Mouse (Mus musculus): ENCODE data around the gene Ranbp17. TPM values are rescaled to one million over a fixed set of nuclear protein-coding genes. Genes with fewer than 3 reads are reported as not detected.

Gene Ranbp17
- total RNA-seq, 2 experiments from 2014 or later = 0.22 to 0.39 TPM

DNA sequence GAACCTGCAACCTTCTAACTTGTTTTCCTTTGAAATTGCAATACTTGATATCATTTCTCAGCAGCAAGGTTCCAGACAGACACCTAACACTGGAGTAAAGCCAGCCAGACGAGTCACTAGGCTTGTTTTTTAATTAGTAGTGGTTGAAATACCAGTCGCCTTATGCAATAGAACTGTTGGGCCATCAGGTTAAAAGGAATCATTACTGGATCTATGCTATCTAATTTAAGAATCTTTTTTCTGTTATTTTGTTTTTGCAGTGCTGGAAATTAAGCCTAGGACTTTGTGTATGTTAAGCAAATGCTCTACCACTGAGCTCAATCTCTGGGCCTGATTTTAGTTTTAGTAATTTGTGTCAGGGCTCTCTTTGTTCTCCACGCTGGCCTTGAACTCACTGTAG, 91.3 kb downstream of the Ranbp17 start:
- DNase-seq = no peak

- DNase-seq = no peak
These were observed 108.9 kb downstream of the Ranbp17 start for GRCm38 (mm10) chr11:33404651-33405050.

- no peak for DNase-seq
These were observed 114.2 kb downstream of the Ranbp17 start for GRCm38 (mm10) chr11:33399346-33399745.

DNA sequence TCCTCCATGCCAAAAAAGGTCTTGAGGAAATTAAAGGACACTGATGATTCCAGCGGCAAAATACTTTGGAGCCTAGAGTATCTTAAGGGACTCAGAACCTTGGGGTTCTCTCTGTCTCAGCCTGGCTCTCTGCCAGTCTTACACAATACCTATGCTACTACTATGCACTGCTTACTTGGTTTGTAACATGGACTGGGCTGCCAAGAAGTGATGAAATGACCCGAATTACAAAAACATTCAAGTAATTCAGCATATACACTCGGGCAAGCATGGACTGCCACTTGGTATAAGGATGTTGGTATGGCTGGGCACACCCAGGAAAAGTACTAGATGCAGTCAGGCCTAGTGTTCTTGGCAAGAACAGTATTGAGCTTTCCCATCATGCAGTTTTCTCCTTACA, 114.8 kb downstream of the Ranbp17 start:
- DNase-seq = no peak

DNA sequence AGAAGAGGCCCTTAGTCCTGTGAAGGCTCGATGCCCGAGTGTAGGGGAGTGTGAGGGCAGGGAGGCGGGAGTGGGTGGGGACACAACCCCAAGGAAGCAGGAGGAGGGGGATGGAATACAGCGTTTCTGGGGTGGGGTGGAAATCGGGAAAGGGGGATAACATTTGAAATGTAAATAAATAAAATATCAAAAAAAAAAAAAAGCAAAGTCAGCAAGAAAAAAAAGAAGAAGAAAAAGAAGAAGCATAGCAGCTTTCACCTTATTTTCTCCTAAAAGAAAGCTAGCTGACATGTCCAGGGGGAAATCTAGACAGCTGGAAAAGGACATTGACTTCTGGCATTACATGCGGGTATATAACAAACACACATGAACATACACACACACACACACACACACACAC, 117.3 kb downstream of the Ranbp17 start:
- no peak for DNase-seq

GRCm38 (mm10) chr11:33394093-33394492, 119.5 kb downstream of the Ranbp17 start:
- DNase-seq = no peak

DNA sequence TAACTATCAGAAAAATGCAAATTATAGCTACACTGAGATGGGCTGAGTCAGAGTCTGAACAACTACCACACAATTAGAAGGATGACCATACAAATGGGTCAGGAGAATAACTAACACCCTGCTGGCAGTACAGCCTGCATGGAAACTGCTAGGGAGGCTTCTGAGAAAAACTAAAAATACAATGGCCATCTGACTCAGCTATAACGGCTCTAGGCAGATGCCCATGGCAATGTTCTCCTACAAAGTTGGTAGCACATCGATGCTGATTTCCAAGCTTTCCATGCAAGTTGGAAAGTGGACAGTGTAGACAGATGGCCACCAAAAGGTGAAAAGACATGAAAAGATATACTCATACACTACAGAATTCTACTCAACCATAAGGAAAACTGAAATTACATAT, 124.9 kb downstream of the Ranbp17 start:
- no peak for DNase-seq

DNA sequence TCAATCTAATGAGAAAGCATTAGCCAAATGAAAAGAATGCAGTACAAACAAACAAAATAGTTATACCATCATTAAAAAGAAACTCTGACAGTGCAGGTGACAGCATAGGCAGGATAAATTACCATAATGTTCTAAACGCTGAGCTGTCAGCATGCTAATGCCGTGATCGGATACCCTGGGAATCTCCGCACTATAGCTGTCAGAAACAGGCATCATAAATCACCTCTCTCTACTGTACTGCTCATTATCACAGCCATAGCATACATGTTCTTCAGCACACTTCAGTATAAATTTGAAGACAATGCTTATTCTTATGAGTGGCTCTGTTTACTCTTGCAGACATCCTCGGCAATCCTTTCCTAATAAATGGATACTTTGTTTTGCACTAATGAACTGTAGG, 151.7 kb downstream of the Ranbp17 start:
- DNase-seq = no peak

DNA sequence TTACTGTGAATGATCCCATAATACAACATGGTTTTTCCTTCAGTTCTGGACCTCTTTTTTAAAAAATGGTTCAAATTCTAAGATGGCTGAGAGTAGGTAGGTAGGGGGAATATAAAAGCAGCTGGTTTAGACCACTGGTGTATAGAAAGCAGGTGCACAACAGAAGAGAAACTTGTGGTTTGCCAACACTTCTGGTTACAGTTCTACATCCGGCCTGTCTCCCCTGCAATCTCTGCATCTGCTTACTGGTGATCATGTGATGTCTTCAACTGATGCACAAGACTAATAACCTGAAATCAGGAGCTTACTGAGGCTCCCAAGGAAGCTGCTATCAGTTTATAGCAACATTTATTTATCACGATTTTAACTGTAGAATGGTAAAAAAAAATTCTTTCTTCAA, 164.3 kb downstream of the Ranbp17 start:
- no peak for DNase-seq

GRCm38 (mm10) chr11:33342061-33342460, 171.5 kb downstream of the Ranbp17 start:
- no peak for DNase-seq

- peak; percentile 4 to 9 for DNase-seq
These were observed 176.9 kb downstream of the Ranbp17 start for GRCm38 (mm10) chr11:33336552-33337121.

GRCm38 (mm10) chr11:33335616-33336015, 177.9 kb downstream of the Ranbp17 start:
- DNase-seq = no peak

- no peak for DNase-seq
These were observed 181.4 kb downstream of the Ranbp17 start for GRCm38 (mm10) chr11:33332137-33332536.

- DNase-seq = no peak
These were observed 194.4 kb downstream of the Ranbp17 start for GRCm38 (mm10) chr11:33319006-33319611.

DNA sequence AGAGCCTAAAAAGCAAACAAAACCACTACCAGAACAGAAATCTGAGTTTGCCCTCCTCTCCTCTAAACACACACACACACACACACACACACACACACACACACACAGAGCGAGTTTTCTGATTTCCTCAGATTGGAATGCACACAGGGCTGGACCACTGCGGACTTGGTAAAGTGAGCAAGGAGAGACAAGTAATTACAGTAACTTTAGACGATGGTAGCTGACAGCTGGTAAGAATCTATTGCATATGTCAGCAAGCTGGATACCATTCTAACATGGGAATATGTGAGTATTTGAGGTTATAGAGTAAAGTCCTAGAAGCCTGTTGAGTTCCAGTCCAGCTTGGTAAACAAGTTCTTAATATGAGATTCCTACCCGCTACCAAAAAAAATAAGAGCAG, 204.0 kb downstream of the Ranbp17 start:
- no peak for DNase-seq

- DNase-seq = no peak
These were observed 212.7 kb downstream of the Ranbp17 start for GRCm38 (mm10) chr11:33300859-33301258.

DNA sequence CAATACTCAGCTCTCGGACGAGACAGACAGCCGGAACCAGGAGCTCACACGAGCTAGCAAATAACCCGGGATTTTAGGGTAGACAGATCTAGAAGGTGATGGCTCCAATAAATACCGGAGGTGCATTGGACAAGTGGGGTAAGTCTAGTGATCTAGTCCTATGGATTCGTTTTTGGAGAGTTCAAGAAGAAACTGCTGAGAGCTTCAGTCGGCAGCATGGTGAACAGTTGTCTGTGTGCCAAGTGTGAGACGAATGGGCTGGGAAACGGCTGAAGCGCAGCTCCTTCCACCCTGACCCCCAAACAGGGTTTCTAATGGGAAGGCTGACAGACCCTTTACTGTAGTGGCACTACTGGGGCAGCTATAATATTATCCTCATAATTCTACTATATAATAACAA, 214.2 kb downstream of the Ranbp17 start:
- no peak for DNase-seq

GRCm38 (mm10) chr11:33297121-33297520, 216.4 kb downstream of the Ranbp17 start:
- DNase-seq = no peak

- peak in 1 of 2 experiments; percentile 17 for DNase-seq
These were observed 218.1 kb downstream of the Ranbp17 start for GRCm38 (mm10) chr11:33295422-33295821.

- DNase-seq = no peak
These were observed 219.5 kb downstream of the Ranbp17 start for GRCm38 (mm10) chr11:33294063-33294462.

DNA sequence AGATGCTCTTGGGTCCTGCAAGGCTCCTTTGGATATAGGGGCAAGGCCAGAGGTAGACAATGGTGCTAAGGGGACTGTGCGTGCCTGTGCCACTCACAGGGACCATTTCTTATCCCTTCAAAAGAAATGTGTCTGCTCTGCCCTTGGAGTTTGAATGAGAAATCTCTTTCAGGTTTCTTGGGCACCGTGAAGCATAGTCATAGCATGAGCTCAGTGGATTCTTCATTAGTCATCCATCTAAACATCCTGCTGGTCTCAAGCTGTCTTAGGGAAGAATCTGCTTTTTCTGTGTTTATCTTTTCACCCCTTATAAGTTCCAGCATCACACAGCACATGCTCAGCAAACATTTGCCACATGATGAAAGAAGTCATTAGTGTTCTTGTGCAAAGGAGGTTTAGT, 235.0 kb downstream of the Ranbp17 start:
- DNase-seq = no peak

DNA sequence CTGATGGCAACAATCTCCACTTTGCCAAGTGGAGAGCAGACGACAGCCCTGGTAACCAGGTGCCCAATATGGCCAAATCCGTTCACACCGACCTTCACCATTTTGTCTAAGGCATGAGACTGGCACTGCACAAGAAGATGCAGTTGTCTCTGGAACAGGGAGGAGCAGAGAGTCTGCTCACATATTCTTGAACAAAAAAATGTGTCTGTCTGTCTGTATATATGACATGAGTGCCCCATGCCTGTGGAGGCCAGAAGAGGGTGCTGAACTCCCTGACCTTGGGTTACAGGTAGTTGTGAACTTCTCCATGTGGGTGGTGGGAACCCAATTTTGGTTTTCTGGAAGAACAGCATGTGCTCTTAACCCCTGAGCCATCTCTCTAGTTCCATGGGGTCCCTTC, 236.9 kb downstream of the Ranbp17 start, which contains the start of gene Gm12117:
Gm12117 (minus strand) TSS at position 101 of the 400 bp plus-strand sequence.
- DNase-seq = no peak

DNA sequence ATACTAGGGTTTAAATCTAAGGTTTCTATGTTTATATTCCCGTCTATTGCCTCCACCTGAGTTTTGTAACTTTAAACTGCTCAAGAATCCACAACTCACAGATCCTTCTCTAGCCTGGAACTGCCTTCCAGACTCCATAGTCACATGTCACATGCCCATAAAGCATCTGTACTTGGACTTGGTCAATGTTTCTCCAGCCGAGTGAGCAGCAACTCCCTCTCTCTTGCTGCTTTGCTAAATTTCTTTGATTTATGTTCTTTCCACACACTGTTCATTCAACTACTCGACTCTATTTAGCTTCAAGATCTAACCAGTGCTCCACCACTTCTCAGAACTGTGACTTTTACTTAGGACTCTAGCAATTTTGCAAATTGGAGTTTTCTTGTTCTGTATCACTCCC, 238.7 kb downstream of the Ranbp17 start:
- no peak for DNase-seq

DNA sequence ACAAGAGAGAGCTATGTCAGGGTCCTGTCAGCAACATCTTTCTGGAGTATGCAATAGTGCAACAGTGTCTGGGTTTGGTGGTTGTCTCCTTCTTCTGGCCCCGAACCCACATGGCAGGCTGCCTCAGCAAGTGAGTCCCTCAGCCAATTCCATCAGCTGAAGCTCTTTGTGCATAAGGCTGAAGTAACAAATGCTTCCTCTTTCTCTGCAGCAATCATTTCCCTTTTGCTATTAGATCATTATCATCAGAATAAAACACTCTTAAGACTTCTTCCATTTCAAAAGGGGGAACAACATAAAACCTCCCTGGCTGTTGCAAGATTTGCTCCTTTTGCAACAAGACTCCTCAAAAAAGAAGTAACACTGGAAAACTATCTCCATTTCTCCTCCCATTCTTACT, 239.3 kb downstream of the Ranbp17 start:
- DNase-seq = no peak

All from heart, adult 18-20 months (tissue).